9 mouse cellular contexts compared by ENCODE assay signal in genomic region chr15:84105105-84105923, GRCm38 (mm10). TPM values are rescaled to one million over a fixed set of nuclear protein-coding genes. Genes with fewer than 3 reads are reported as not detected.
DNase-seq lines count a peak whose midpoint lies in the region; ATAC-seq and TF ChIP-seq lines count a peak whose summit lies in the region.
"Had no signal": no experiment of that assay in that cellular context is flagged by ENCODE, and none has a peak within 500 bp of the region (broad histone marks: within the 10 kb centered on the region; RNA-seq: fewer than 3 reads in every experiment).

Gene Sult4a1, minus strand, starts transcription at chr15:84105754.

- peak within 1 kb of the TSS; percentile 60 for H3K4me2 ChIP-seq in hindbrain, embryonic 15.5 days
- peak within 1 kb of the TSS; percentile 66 for H3K4me2 ChIP-seq in liver, embryonic 12.5 days

- no peak for TF ChIP-seq CTCF in heart, adult 2 months (IDR thresholded peaks at IDR 0.05)

- in situ Hi-C loops in ES-E14 (cut with MboI; ENCODE audit: low sequenced_read_pairs in 2 of 2, unreplicated experiment in 2 of 2), result no loop called here

- no peaks in the 10 kb centered on the region for H3K36me3 ChIP-seq in heart, adult 2 months (ENCODE audit: control insufficient read depth, insufficient read depth, low read length)
- no peaks in the 10 kb centered on the region; the same call in 1 of the 2 replicates for H3K36me3 ChIP-seq in ES-E14 (ENCODE audit: control insufficient read depth, insufficient read depth, low read length, poor library complexity, severe bottlenecking)
- no peaks in the 10 kb centered on the region for H3K36me3 ChIP-seq in hindbrain, embryonic 15.5 days
- H3K36me3 ChIP-seq in liver, embryonic 12.5 days, result no peaks in the 10 kb centered on the region

- 2% methylated on average over 77 of the region's 77 CpGs for WGBS in heart, adult 2 months
- 1% methylated on average over 75 of the region's 77 CpGs for WGBS in hindbrain, embryonic 15.5 days
- WGBS in liver, embryonic 12.5 days (ENCODE audit: insufficient replicate concordance), result 3% methylated on average over 77 of the region's 77 CpGs

- peak within 1 kb of the TSS; percentile 28 for H3K4me3 ChIP-seq in heart, adult 2 months
- peak within 1 kb of the TSS; percentile 81 to 89 for H3K4me3 ChIP-seq in ES-E14 (ENCODE audit: insufficient read depth in 1 of 2, low read depth in 1 of 2, low read length in 2 of 2, poor library complexity in 1 of 2, severe bottlenecking in 1 of 2)
- peak within 1 kb of the TSS; percentile 79 for H3K4me3 ChIP-seq in hindbrain, embryonic 15.5 days
- H3K4me3 ChIP-seq in liver, embryonic 12.5 days, result peak within 1 kb of the TSS; percentile 45

- intact Hi-C loops in heart, adult 2 months (cut with DNase I), result no loop called here

- no peaks in the 10 kb centered on the region for H3K4me1 ChIP-seq in heart, adult 2 months (ENCODE audit: control insufficient read depth, insufficient read depth, low read length)
- peaks cover 0 to 7% of the 10 kb centered on the region in 2 experiments; a peak in 2 of 4 replicates for H3K4me1 ChIP-seq in ES-E14 (ENCODE audit: control insufficient read depth in 2 of 2, insufficient read depth in 2 of 2, low read length in 2 of 2, poor library complexity in 1 of 2)
- peaks cover 42% of the 10 kb centered on the region for H3K4me1 ChIP-seq in hindbrain, embryonic 15.5 days (replicated peaks)
- peaks cover 10% of the 10 kb centered on the region for H3K4me1 ChIP-seq in liver, embryonic 12.5 days

- peak; percentile 78 for ATAC-seq in hindbrain, embryonic 15.5 days (ENCODE audit: low FRiP score, low read depth)
- ATAC-seq in liver, embryonic 12.5 days, result no peak

- no peak for DNase-seq in heart, adult 2 months
- no peak for DNase-seq in heart, postnatal 4 days
- DNase-seq in ES-E14 (ENCODE audit: low read depth, low spot score), result no peak
- DNase-seq in embryo, embryonic 10.5 days (ENCODE audit: low spot score), result peak; percentile 20
- peak; percentile 73 for DNase-seq in right cerebral cortex, postnatal 25 days
- no peak for DNase-seq in thymus, adult 18-20 months

- H3K9ac ChIP-seq in heart, adult 2 months (ENCODE audit: low read depth, low read length), result no peak within 1 kb of the TSS
- H3K9ac ChIP-seq in ES-E14 (ENCODE audit: insufficient read depth, low read depth, low read length, poor library complexity, severe bottlenecking), result peak within 1 kb of the TSS; percentile 79
- peak within 1 kb of the TSS; percentile 74 for H3K9ac ChIP-seq in hindbrain, embryonic 15.5 days
- no peak within 1 kb of the TSS for H3K9ac ChIP-seq in liver, embryonic 12.5 days

- H3K27me3 ChIP-seq in heart, adult 2 months (ENCODE audit: control insufficient read depth, insufficient read depth, low read length), result peaks cover 8% of the 10 kb centered on the region
- H3K27me3 ChIP-seq in hindbrain, embryonic 15.5 days, result 0 out of 2 replicates have a peak, but pooled peaks cover 4% of the 10 kb centered on the region
- peaks cover 49% of the 10 kb centered on the region for H3K27me3 ChIP-seq in liver, embryonic 12.5 days (replicated peaks)

- H3K27ac ChIP-seq in heart, adult 2 months, result no peak within 1 kb of the TSS
- no peak within 1 kb of the TSS for H3K27ac ChIP-seq in ES-E14 (ENCODE audit: insufficient read depth, low read depth, low read length, poor library complexity, severe bottlenecking)
- peak within 1 kb of the TSS; percentile 60 for H3K27ac ChIP-seq in hindbrain, embryonic 15.5 days (replicated peaks)
- no peak within 1 kb of the TSS for H3K27ac ChIP-seq in liver, embryonic 12.5 days

- H3K79me2 ChIP-seq in heart, adult 2 months (replicated peaks; ENCODE audit: control insufficient read depth, insufficient read depth, low read length), result no peaks in the 10 kb centered on the region

- no peak for TF ChIP-seq EP300 in heart, adult 2 months (IDR thresholded peaks at IDR 0.05; ENCODE audit: insufficient read depth, low read depth, low read length)

- H3K9me3 ChIP-seq in ES-E14 (ENCODE audit: control insufficient read depth, insufficient read depth, low read depth, low read length), result no peaks in the 10 kb centered on the region
- H3K9me3 ChIP-seq in hindbrain, embryonic 15.5 days, result no peaks in the 10 kb centered on the region
- no peaks in the 10 kb centered on the region for H3K9me3 ChIP-seq in liver, embryonic 12.5 days (replicated peaks)

- no peak for TF ChIP-seq POLR2A in heart, adult 2 months (IDR thresholded peaks at IDR 0.05; ENCODE audit: insufficient read depth, low read depth, low read length)

TF ChIP-seq in ES-E14, 5 proteins besides CTCF, POLR2A, EP300 and RAD21:
- no peak for TF ChIP-seq ZNF384 (IDR thresholded peaks at IDR 0.05; ENCODE audit: low read depth, low read length)
- no peak for TF ChIP-seq CHD2 (IDR thresholded peaks at IDR 0.05; ENCODE audit: low read depth, low read length)

RNA-seq across cellular contexts. Expression of gene Sult4a1, which starts in this region (rescaled TPM):
- under 1 TPM in 1 of 2 experiments, not detected in 1; 0.20 TPM for total RNA-seq in heart, adult 2 months (2021)
- 0.86 and 0.91 TPM in 2 replicates for polyA plus RNA-seq in heart, adult 2 months (2012; rRNA removed)
- total RNA-seq in heart, postnatal 4 days (2021), result under 1 TPM; 0.19 to 0.38 TPM
- 34.9 and 40.5 TPM in 2 replicates for total RNA-seq in ES-E14 (2012; rRNA removed)
- polyA plus RNA-seq in hindbrain, embryonic 15.5 days (2015; fragmentation: Nextera tagmentation; extraction: Ambion mirVana), result 109 and 120 TPM in 2 replicates
- 0.14 and 0.18 TPM in 2 replicates for polyA plus RNA-seq in liver, embryonic 12.5 days (2016; fragmentation: Nextera tagmentation; extraction: Ambion mirVana)
- total RNA-seq: CH12.LX had no signal

Comparison
In these comparisons a context has a peak if more than half of its experiments do, and no peak if none do; other contexts are left out.
1. RNA of gene Sult4a1 (total RNA-seq): 34.9 to 40.5 TPM in ES-E14; 0.19 to 0.38 TPM in heart, postnatal 4 days and 0.20 TPM in heart, adult 2 months; every median in the first group is over 10 times any median in the second.
2. RNA of gene Sult4a1 (polyA plus RNA-seq): 109 to 120 TPM in hindbrain, embryonic 15.5 days; 0.86 to 0.91 TPM in heart, adult 2 months and 0.14 to 0.18 TPM in liver, embryonic 12.5 days; every median in the first group is over 10 times any median in the second.
3. DNase-seq: peak in embryo, embryonic 10.5 days (single experiment) and right cerebral cortex, postnatal 25 days (single experiment); none in heart, adult 2 months (0 of 2), heart, postnatal 4 days (single experiment), ES-E14 (single experiment) and thymus, adult 18-20 months (0 of 2).
4. H3K4me3 ChIP-seq: peak in every context shown above with its lines; median percentile 85 in ES-E14; 79 in hindbrain, embryonic 15.5 days; 45 in liver, embryonic 12.5 days; 28 in heart, adult 2 months.
5. H3K9ac ChIP-seq: peak in ES-E14 (single experiment) and hindbrain, embryonic 15.5 days (single experiment); none in heart, adult 2 months (single experiment) and liver, embryonic 12.5 days (single experiment).